Mouse (Mus musculus): ENCODE measurements around the gene Golph3l.
"Not testable (repeated sequence)": the region's sequence is repeated elsewhere in the genome, so short reads cannot be mapped to it uniquely, and the experiment has no call there.

DNA sequence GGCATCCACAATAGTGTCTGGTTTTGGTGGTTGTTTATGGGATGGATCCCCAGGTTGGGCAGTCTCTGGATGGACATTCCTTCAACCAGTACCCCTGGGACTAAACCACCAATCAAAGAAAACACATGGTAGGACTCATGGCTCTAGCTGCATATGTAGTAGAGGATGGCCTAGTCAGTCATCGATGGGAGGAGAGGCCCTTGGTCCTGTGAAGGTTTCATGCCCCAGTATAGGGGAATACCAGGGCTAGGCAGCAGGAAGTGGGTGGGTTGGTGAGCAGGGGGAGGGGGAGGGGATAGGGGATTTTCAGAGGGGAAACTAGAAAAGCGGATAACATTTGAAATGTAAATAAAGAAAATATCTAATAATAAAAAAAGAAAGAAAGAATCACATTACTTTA is 47.5 kb upstream of the Golph3l start:
- not testable (repeated sequence) for TF ChIP-seq EP300 (optimal IDR thresholded peaks at IDR 0.05); CTCF (IDR thresholded peaks at IDR 0.05; ENCODE audit: low read depth)

Data from stomach, postnatal 0 days (tissue).